Mouse (Mus musculus) embryonic facial prominence, embryonic 15.5 days (tissue): ENCODE measurements around the gene Smg7. TPM values are rescaled to one million over a fixed set of nuclear protein-coding genes. Genes with fewer than 3 reads are reported as not detected.
"Not testable (repeated sequence)": the region's sequence is repeated elsewhere in the genome, so short reads cannot be mapped to it uniquely, and the experiment has no call there.

ENCODE experiments used
- ATAC-seq: fragments of 200-750 bp; cut with Nextera tagmentation; 2 replicates; pipeline ENCODE4 v1.8.0; 2017; ENCODE audit warnings: low read depth, moderate TSS enrichment; ENCODE audit not compliant: insufficient number of reproducible peaks, low FRiP score, low TSS enrichment
- H3K27ac ChIP-seq: fragments of 300-500 bp; sonication (generic); replicated peaks from 2 replicates; pipeline ENCODE4 v1.5.1; 2015; ENCODE audit warnings: mild to moderate bottlenecking, inconsistent platforms
- H3K27me3 ChIP-seq: fragments of 300-500 bp; sonication (generic); 2 replicates; pipeline ENCODE4 v1.6.1; 2015; ENCODE audit warnings: inconsistent platforms
- H3K36me3 ChIP-seq: fragments of 300-500 bp; sonication (generic); 2 replicates; pipeline ENCODE4 v1.6.1; 2015; ENCODE audit warnings: mild to moderate bottlenecking, inconsistent platforms
- H3K4me1 ChIP-seq: fragments of 300-500 bp; sonication (generic); 2 replicates; pipeline ENCODE4 v1.6.1; 2015; ENCODE audit warnings: inconsistent platforms
- H3K4me2 ChIP-seq: fragments of 300-500 bp; sonication (generic); replicated peaks from 2 replicates; pipeline ENCODE4 v1.6.1; 2015; ENCODE audit warnings: mild to moderate bottlenecking, inconsistent platforms
- H3K4me3 ChIP-seq: fragments of 300-500 bp; sonication (generic); replicated peaks from 2 replicates; pipeline ENCODE4 v1.5.1; 2015; ENCODE audit warnings: mild to moderate bottlenecking, inconsistent platforms
- H3K9ac ChIP-seq: fragments of 300-500 bp; sonication (generic); 2 replicates; pipeline ENCODE4 v1.6.1; 2015; ENCODE audit warnings: inconsistent platforms
- H3K9me3 ChIP-seq: fragments of 300-500 bp; sonication (generic); replicated peaks from 2 replicates; pipeline ENCODE4 v1.6.1; 2016; ENCODE audit warnings: inconsistent platforms
- WGBS: fragments of 180-500 bp; shearing (Covaris S2); methylation state at CpG from one replicate; pipeline ENCODE4 v1.1.7; 2015; 5-methylcytosine and 5-hydroxymethylcytosine counted together
- polyA plus RNA-seq: library from polyadenylated mRNA; unstranded; fragments of >200 nt; fragmentation: Nextera tagmentation; extraction: Ambion mirVana; gene quantifications from 2 replicates; pipeline ENCODE4 v1.2.1, GENCODE M21; 2015

Gene Smg7
- polyA plus RNA-seq, 1 experiment from 2014 or later = 27.0 TPM

- Histone ChIP-seq H3K9me3 (no peaks in the 10 kb centered on the region), H3K9ac (peak overlapping the region; percentile 85), H3K4me1 (peaks cover 20% of the 10 kb centered on the region), H3K27me3 (no peaks in the 10 kb centered on the region), H3K36me3 (no peaks in the 10 kb centered on the region), H3K4me2 (peak overlapping the region; percentile 99), H3K27ac (peak overlapping the region; percentile 100), H3K4me3 (peak overlapping the region; percentile 95)
- under 1% methylated on average over 36 of the region's 36 CpGs for WGBS
- no peak for ATAC-seq
Observed at GRCm38 (mm10) chr1:152903591-152904135, 1.2 kb upstream of the Smg7 start.

GRCm38 (mm10) chr1:152902665-152903516 is 445 bp upstream of the Smg7 start:
- no peaks in the 10 kb centered on the region for H3K9me3 ChIP-seq
- H3K4me3 ChIP-seq = peak overlapping the region; percentile 95
- H3K36me3 ChIP-seq = no peaks in the 10 kb centered on the region
- peak overlapping the region; percentile 99 for H3K4me2 ChIP-seq
- peak overlapping the region; percentile 100 for H3K27ac ChIP-seq
- H3K4me1 ChIP-seq = peaks cover 20% of the 10 kb centered on the region
- ATAC-seq = peak; percentile 90
- WGBS = under 1% methylated on average over 48 of the region's 69 CpGs
- H3K27me3 ChIP-seq = no peaks in the 10 kb centered on the region
- peak overlapping the region; percentile 85 for H3K9ac ChIP-seq

- ATAC-seq = no peak
- peak overlapping the region; percentile 95 for H3K4me3 ChIP-seq
Observed at GRCm38 (mm10) chr1:152901419-152901764, 1.1 kb downstream of the Smg7 start.

GRCm38 (mm10) chr1:152888086-152888485 is 14.4 kb downstream of the Smg7 start:
- ATAC-seq, H3K9me3 ChIP-seq, H3K4me1 ChIP-seq, H3K27ac ChIP-seq, H3K36me3 ChIP-seq, H3K4me2 ChIP-seq, H3K9ac ChIP-seq, H3K4me3 ChIP-seq, H3K27me3 ChIP-seq: not testable (repeated sequence)
- WGBS = 91% methylated on average over 3 of the region's 5 CpGs

More at GRCm38 (mm10) chr1:152901419-152901764, 1.1 kb downstream of the Smg7 start:
- no peaks in the 10 kb centered on the region for H3K36me3 ChIP-seq
- 2% methylated on average over 6 of the region's 6 CpGs for WGBS
- peak overlapping the region; percentile 70 for H3K4me2 ChIP-seq
- H3K27me3 ChIP-seq = no peaks in the 10 kb centered on the region
- peak overlapping the region; percentile 85 for H3K9ac ChIP-seq
- H3K4me1 ChIP-seq = peaks cover 20% of the 10 kb centered on the region
- no peaks in the 10 kb centered on the region for H3K9me3 ChIP-seq
- H3K27ac ChIP-seq = peak overlapping the region; percentile 97

- H3K9ac ChIP-seq = no peak overlapping the region
- no peak overlapping the region for H3K27ac ChIP-seq
- peaks cover 18% of the 10 kb centered on the region for H3K36me3 ChIP-seq
- ATAC-seq = no peak
- no peaks in the 10 kb centered on the region for H3K9me3 ChIP-seq
- H3K4me3 ChIP-seq = no peak overlapping the region
- 70% methylated on average over 3 of the region's 3 CpGs for whole genome bisulfite sequencing
- H3K4me2 ChIP-seq = no peak overlapping the region
- H3K27me3 ChIP-seq = no peaks in the 10 kb centered on the region
- H3K4me1 ChIP-seq = no peaks in the 10 kb centered on the region
Observed at GRCm38 (mm10) chr1:152871031-152871430, 31.4 kb downstream of the Smg7 start.

- H3K27me3 ChIP-seq = no peaks in the 10 kb centered on the region
- no peaks in the 10 kb centered on the region for H3K9me3 ChIP-seq
- no peaks in the 10 kb centered on the region for H3K4me1 ChIP-seq
- peaks cover 27% of the 10 kb centered on the region for H3K36me3 ChIP-seq
- H3K9ac ChIP-seq = no peak overlapping the region
- ATAC-seq = no peak
- no peak overlapping the region for H3K4me3 ChIP-seq
- H3K27ac ChIP-seq = no peak overlapping the region
- 86% methylated on average over 6 of the region's 6 CpGs for WGBS
- no peak overlapping the region for H3K4me2 ChIP-seq
Observed at GRCm38 (mm10) chr1:152869901-152870300, 32.5 kb downstream of the Smg7 start.

GRCm38 (mm10) chr1:152846856-152847255 is 55.6 kb downstream of the Smg7 start:
- H3K27ac ChIP-seq = no peak overlapping the region
- H3K9me3 ChIP-seq = no peaks in the 10 kb centered on the region
- no peak overlapping the region for H3K4me3 ChIP-seq
- ATAC-seq = no peak
- no peak overlapping the region for H3K9ac ChIP-seq
- H3K4me1 ChIP-seq = no peaks in the 10 kb centered on the region
- no peak overlapping the region for H3K4me2 ChIP-seq
- H3K36me3 ChIP-seq = peaks cover 71% of the 10 kb centered on the region
- no peaks in the 10 kb centered on the region for H3K27me3 ChIP-seq
- 85% methylated on average over 2 of the region's 2 CpGs for WGBS

GRCm38 (mm10) chr1:152845211-152845730 is 57.2 kb downstream of the Smg7 start:
- Histone ChIP-seq H3K4me1 (no peaks in the 10 kb centered on the region), H3K9me3 (no peaks in the 10 kb centered on the region), H3K4me3 (no peak overlapping the region), H3K4me2 (no peak overlapping the region), H3K27me3 (no peaks in the 10 kb centered on the region), H3K27ac (no peak overlapping the region), H3K36me3 (peaks cover 77% of the 10 kb centered on the region), H3K9ac (no peak overlapping the region)
- ATAC-seq = no peak
- WGBS = 74% methylated on average over 3 of the region's 3 CpGs

GRCm38 (mm10) chr1:152844634-152845033 is 57.8 kb downstream of the Smg7 start:
- Histone ChIP-seq H3K36me3 (peaks cover 81% of the 10 kb centered on the region), H3K4me3 (no peak overlapping the region), H3K27me3 (no peaks in the 10 kb centered on the region), H3K4me1 (no peaks in the 10 kb centered on the region), H3K27ac (no peak overlapping the region), H3K9me3 (no peaks in the 10 kb centered on the region), H3K9ac (no peak overlapping the region), H3K4me2 (no peak overlapping the region)
- no peak for ATAC-seq
- WGBS = 85% methylated on average over 1 of the region's 1 CpGs

GRCm38 (mm10) chr1:152841057-152841456 is 61.4 kb downstream of the Smg7 start:
- H3K9ac ChIP-seq = no peak overlapping the region
- no peak for ATAC-seq
- no peak overlapping the region for H3K27ac ChIP-seq
- H3K27me3 ChIP-seq = no peaks in the 10 kb centered on the region
- H3K4me3 ChIP-seq = no peak overlapping the region
- H3K4me2 ChIP-seq = no peak overlapping the region
- peaks cover 82% of the 10 kb centered on the region for H3K36me3 ChIP-seq
- no peaks in the 10 kb centered on the region for H3K9me3 ChIP-seq
- 92% methylated on average over 2 of the region's 2 CpGs for WGBS
- H3K4me1 ChIP-seq = no peaks in the 10 kb centered on the region

- no peaks in the 10 kb centered on the region for H3K27me3 ChIP-seq
- H3K4me3 ChIP-seq = no peak overlapping the region
- H3K4me2 ChIP-seq = no peak overlapping the region
- no peak overlapping the region for H3K9ac ChIP-seq
- ATAC-seq = no peak
- WGBS = 83% methylated on average over 3 of the region's 3 CpGs
- no peak overlapping the region for H3K27ac ChIP-seq
- no peaks in the 10 kb centered on the region for H3K9me3 ChIP-seq
- peaks cover 82% of the 10 kb centered on the region for H3K36me3 ChIP-seq
- H3K4me1 ChIP-seq = no peaks in the 10 kb centered on the region
Observed at GRCm38 (mm10) chr1:152840343-152840742, 62.1 kb downstream of the Smg7 start.
